Mouse (Mus musculus) granulocyte monocyte progenitor cell, adult 5-6 weeks (primary cell): ENCODE measurements around the gene Kif1b. TPM values are rescaled to one million over a fixed set of nuclear protein-coding genes. Genes with fewer than 3 reads are reported as not detected.
"Not testable (repeated sequence)": the region's sequence is repeated elsewhere in the genome, so short reads cannot be mapped to it uniquely, and the experiment has no call there.

ENCODE experiments used
- ATAC-seq: replicated peaks from 2 replicates; pipeline ENCODE4 v1.8.0; 2016; ENCODE audit warnings: mild to moderate bottlenecking, moderate TSS enrichment, inconsistent platforms; ENCODE audit not compliant: poor library complexity, severe bottlenecking
- total RNA-seq, 2 experiments: library from RNA; stranded (forward) in 1 of 2; stranded (reverse) in 1 of 2; fragments of 200-712, 200-1000 nt in 1 of 2; fragments of >200 nt in 1 of 2; fragmentation: Nextera tagmentation in 1 of 2; gene quantifications; 2 replicates each; pipeline ENCODE4 v1.2.3; 2014 to 2017

Gene Kif1b
- total RNA-seq, 2 experiments from 2014 or later, result 24.2 to 26.3 TPM

DNA sequence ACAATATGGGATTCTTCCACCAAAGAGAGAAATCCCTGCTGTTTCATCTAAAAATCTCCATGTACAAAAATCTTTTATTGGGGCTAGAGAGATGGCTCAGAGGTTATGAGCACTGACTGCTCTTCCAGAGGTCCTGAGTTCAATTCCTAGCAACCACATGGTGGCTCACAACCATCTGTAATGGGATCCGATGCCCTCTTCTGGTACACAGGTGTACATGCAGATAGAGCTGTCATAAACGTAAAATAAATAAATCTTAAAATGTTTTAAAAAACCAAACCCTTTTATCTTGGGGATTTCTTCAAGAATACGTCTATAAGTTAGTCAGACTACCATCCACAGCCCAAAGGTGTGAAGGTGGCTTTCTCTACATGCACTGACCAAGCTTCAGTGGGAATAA, 78.8 kb downstream of the Kif1b start:
- ATAC-seq, result not testable (repeated sequence)

DNA sequence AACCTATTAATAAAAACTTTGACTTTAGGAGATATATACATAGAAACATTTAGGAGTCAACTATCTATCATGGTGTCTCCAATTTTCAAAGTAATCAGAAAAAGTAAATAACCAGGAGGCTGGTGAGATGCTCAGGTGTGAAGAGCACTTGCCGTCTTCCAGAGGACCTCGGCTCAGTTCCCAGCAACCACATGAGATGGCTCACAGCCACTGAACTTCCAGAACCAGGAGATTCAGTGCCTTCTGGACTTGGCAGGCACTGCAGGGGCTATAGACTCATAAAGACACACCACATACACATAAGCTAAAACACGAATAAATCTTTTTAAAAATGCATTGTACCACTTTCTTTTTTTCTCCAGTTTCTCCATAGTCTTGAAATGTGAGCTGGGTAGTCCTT, 79.2 kb downstream of the Kif1b start:
- ATAC-seq, result no peak

DNA sequence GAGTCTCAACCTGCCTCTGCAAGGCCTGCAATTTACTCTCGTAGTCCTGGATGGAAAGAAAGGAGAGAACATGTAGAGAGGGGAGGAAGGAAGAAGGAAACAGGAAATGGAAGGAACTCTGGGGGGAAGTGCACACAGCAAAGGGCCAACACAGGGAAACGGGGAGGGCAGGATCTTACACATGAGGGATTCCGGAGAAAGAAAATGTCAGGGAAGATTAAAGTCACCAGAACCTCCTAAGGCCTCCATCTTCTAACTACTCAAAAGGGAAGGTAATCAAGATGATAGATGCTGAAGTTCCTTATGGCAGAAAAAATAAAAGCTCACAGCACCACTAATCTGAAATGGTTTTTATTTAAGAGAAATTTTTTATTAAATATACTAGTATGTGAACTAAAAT, 81.2 kb downstream of the Kif1b start:
- no peak for ATAC-seq

DNA sequence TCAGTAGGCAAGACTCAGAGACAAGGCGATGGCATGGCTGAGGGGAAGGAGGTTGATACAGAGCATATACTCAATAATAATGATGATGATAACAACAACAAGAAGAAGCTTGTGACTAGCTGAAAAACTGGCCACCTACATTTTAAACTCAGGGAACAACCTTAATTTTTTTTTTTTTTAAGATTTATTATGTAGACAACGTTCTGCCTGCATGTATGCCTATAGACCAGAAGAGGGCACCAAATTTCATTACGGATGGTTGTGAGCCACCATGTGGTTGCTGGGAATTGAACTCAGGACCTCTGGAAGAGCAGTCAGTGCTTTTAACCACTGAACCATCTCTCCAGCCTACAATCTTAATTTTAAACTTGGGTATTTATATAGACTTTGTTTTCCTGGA, 84.0 kb downstream of the Kif1b start:
- no peak for ATAC-seq

DNA sequence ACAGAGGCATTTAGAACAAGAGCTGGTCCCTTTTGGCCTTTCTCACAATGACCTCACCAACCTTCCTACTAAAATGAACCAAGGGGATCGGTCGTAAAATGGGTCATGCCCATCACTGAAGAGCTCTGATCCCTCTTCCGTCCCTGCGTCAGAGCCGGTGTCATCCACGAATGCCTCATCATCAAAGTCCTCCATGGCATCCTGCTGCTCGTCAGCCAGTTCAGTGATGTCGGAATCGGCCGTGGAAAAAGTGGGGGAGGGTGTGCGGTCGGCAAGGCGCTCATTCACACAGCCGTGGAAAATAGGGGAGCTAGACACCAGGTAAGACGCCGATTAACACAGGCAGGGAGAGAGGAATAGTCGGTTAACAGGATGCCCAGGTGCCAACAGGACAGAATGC, 87.0 kb downstream of the Kif1b start:
- no peak for ATAC-seq

DNA sequence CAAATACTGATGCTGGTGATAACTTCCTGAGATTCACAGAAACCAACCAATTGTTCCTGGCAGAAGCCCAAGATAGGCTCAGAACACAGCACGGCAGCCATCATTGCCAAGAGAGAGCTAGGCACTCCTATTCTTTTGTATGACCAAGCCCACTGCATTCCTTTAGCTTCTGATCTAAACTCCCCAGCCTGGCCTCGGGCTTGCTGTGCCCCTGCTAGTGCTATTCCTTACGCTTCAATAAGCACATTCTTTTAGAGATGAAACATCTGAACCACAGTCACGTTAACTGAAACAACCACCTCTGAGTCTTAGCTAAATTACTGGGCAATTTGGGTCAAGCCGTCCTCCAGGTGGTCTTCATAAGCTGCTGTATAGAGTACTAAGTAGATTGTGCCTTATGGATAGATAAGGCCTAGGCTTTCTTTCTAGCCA, 87.4 kb downstream of the Kif1b start:
- ATAC-seq, result no peak

DNA sequence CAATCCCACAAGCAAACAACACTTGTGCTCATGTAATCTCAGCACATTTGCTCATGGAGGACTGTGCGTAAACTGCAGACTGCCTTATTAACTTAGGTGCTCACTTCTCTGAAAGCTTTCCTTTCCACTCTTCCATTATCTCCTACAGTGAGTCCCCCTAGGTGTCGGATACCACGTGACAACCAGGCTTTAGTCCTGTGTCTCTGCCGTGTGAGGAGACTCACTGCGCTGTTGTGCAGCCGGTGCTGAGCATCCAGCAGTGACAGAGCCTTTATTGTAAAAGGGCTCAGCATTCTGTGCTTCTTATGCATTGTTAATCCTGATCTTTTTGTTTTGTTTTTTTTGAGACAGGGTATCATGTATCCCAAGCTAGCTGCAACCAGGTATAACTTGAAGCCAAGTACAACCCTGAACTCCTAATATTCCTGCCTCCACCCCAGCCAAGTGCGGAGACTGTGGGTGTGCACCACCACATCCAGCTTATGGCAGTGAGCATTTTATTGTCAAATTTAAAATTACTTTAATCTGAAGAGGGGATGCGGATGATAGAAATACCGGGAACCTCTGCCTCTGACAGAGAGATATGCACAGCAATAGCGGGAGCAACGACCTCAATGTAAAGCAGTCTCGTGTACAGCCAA, 88.0 kb downstream of the Kif1b start:
- ATAC-seq, result no peak

DNA sequence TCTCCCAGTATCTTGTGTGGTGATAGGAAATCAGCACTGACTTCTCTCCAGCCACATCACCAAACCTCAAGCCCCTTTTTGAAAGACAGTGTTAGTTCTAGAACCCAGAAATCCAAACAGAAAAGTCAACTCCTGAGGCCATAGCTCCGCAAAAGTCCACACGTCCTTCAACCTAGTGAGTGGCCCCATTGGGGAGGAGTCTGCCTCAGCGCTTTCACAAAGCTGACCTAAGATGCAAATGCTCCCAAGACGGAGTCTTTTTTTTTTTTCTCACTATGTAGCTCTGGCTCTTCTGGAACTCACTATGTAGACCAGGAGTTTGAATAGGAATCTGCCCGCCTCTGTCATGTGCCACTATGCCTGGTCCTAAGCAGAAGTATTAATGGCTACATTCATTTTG, 89.0 kb downstream of the Kif1b start:
- no peak for ATAC-seq

DNA sequence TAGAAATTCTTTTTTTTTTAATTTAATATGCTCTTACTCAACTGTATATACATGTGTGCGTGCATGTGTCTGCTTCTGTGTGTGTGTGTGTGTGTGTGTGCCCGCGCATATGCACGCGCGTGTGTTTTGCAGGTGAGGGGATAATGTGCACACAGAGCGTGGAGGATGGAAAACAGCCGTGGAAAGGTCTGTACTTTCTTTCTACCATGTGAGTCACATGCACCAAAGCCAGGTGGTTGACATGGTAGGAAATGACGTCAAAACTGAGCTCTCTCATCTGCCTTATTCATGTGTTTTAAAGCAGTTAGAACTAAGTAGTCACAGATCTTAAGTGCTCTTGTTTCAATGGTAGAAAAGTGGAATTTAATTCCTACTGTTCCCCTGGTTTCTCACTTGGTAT, 91.5 kb downstream of the Kif1b start:
- no peak for ATAC-seq

DNA sequence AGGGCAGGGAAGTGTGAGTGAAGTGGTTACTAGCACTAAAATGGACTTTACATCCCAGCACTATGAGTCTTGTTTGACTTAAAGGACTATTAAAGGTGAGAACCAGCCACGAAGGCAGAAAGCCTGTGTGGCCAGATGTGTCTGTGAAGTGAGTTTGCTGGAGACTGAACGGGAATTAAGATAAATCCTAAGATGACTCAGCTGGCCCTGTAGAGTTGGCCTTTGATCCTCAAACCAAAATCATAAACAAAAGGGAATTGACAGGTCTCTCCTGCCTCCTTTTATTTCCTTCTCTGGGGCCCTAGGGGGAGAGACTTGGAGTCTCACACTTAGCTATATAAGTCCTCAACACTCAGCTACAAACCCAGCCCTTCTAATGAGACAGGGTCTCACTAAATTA, 92.1 kb downstream of the Kif1b start:
- no peak for ATAC-seq

DNA sequence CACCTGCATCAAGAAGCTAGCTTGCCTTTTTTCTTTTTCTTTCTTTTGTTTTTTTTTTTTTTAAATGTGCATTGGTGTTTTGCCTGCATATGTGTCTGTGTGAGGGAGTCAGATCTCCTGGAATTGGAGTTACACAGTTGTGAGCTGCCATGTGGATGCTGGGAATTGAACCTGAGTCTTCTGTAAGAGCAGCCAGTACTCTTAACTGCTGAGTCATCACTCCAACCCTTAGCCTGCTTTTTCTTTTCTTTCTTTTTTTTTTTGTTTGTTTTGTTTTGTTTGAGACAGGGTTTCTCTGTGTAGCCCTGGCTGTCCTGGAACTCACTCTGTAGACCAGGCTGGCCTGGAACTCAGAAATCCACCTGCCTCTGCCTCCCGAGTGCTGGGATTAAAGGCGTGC, 93.0 kb downstream of the Kif1b start:
- ATAC-seq, result not testable (repeated sequence)

DNA sequence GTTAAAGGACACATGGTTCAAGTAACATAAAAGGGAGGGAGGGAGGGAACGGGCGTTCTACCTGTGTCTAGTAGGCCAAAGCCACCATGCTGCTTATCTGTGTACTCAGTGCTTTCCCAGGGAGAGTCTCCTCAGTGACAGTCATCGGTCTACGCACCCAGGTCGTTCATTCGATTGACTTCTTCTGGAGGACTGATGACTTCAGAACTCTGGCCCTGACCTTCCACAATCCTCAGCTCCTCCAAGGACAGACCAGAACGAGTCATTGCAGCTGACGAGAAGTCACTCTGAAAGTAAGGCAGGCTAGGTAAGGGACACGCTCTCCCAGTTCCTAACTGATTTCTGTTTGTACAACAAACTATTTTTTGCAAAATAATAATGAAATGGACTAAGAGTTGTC, 94.0 kb downstream of the Kif1b start:
- no peak for ATAC-seq

DNA sequence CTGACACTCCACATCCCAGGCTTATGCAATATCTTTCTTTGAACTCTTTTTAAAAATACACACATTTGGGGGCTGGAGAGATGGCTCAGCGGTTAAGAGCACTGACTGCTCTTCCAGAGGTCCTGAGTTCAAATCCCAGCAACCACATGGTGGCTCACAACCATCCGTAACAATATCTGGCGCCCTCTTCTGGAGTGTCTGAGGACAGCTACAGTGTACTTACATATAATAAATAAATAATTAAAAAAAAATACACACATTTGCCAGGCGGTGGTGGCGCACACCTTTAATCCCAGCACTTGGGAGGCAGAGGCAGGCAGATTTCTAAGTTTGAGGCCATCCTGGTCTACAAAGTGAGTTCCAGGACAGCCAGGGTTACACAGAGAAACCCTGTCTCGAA, 96.1 kb downstream of the Kif1b start:
- ATAC-seq, result not testable (repeated sequence)

DNA sequence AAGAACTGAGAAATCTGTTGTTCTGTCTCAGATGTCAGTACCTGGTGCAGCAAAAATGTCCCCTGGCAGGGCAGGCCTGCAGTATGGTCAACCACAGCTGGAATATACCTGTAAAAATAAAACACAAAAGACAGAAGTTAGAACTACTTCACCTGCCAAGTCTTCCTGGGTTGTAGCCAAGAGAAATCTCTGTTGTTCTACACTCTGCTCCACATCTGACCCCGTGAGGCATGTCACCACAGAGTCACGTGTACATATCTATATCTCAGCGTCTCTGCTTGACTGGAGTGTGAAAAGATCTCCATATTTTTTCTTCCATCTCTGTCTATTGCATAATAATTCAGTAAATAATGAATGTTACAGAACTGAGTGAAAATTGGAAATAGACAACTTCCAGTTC, 105.0 kb downstream of the Kif1b start:
- ATAC-seq, result no peak

DNA sequence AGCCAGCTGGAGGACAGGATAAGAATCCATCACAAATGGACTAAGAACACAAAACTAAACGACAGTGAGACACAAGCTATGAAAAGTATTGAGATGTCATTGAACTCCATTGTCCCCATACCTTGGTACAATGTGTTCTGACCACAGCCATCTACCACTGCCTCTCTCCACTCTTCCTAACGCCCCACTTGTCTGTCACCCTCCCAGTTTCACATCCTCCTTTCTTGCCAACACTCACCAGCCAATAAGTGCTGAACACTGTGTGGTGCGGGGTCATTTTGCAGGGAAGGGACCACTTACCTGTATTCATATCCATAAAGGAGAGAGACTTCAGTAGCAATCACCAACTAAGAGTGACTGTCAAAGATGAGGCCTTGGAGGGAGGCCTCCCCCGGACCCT, 106.4 kb downstream of the Kif1b start:
- ATAC-seq, result peak; percentile 98

DNA sequence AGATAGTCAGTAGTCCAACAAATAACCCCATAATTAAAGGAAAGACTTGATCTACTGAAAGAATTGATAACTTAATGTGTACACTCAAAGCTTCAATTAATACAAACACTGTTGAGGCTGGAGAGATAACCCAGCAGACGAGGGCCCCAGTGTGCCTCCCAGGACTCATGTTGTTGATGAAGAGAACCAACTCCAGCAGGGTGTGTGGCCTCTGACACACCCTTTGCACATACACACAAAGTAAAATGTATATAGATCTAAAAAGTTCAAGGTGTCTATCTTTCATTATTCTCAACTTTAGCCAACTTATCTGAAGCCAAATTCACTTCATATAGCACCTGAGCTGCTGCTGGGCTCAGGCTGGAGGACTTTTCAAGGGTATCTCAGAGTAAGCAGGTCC, 110.3 kb downstream of the Kif1b start:
- no peak for ATAC-seq

DNA sequence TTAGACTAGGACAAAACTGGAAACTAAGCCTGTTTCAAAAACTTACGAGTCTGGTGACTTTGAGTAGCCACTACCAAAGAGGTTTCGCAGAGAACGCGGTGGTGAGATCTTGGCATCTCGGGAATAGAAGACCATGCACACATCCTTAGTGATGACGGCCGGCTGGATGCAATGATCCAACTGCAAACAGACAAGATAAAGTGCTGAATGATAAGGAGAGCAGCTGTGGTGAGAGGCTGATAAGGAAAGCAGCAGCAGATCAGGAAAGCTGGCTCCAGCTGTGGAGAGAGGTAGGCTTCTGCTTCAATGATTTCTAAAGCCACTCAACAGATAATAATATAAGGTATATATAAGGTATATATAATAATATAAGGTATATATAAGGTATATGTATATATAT, 116.4 kb downstream of the Kif1b start:
- no peak for ATAC-seq

DNA sequence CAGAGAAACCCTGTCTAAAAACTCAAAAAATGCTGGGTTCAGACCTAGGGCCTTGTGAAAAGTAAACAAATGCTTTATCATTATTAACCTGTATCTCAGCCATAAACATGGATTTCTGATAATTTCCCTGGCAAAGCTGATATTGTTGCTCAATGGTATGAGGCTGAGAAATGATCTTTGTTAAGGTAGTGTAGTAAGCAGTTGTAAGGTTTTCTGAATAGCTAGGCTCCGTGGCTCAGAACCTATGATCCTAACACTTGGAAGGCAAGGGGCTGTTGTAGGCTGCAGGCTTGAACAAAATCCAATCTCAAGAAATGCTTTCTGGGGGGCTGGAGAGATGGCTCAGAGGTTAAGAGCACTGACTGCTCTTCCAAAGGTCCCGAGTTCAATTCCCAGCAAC, 118.9 kb downstream of the Kif1b start:
- ATAC-seq, result no peak

DNA sequence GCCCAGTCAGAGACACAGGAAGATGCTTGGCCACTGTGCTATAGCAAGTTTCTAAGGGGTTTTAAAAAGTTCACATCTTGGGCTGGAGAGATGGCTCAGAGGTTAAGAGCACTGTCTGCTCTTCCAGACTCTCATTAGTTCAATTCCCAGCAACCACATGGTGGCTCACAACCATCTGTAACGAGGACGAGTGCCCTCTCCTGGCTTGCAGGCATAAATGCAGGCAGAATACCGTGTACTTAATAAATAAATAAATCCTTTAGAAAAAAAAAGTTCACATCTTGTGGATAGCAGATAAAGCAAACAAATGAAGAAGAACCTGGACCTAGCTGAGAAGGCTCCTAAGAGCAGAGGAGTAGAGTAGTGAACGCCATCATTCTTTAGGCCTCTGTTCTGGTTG, 124.7 kb downstream of the Kif1b start:
- ATAC-seq, result no peak

DNA sequence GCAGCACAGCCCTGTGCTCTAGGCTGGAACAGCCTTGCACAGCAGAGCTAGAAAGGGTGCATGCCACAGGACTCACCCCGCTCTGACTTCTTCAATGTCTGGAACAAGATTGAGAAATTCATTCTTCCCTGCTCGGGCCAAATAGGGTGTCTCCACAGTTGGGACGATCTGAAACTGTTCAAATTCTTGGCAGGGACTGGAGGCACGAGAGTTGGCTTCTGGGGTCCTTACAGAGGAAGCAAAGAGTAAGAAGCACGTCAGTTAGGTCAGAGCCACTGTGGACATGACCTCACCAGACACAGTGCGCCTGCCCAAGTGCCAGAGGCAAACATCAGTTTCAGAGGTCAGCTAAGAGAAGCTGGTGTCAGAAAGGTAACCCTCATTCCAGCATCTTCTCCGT, 125.3 kb downstream of the Kif1b start:
- ATAC-seq, result peak; percentile 65

DNA sequence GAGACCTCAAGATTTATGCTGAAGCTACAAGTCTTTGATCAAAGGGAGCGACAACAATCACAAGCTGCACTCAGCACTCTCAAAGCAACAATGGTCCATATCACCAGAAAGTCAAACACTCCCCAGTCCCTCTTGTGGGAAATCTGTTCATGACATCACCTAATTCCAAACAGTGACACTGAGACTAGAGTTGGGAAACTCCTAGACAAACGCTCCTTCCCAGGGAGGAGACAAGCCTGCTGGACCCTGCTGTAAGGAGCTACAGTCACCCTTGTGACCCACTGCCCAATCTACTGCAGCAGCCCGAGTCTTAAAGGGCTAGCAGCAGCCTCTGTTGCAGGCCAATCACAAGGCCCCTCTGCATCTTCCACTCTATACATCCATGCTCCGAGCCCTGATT, 127.9 kb downstream of the Kif1b start:
- no peak for ATAC-seq

DNA sequence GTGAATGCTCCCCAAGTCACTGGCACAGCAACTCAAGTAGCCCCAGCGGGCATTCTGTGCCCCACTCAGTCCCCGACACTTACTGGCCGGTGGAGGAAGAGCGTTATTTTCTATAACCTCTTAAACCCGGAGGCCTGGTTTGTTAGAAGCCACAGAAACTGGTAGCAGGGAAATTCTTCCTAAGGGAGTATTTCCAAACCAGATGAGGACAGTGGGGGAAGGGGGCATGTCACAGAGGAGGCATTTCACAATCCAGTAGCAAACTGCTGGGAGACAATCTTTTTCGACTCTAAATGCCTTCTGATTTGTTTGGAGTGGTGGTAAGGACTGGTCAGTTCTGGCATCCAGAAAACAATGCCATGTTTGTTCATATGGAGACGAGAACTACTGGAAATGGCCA, 128.3 kb downstream of the Kif1b start:
- ATAC-seq, result peak; percentile 70

DNA sequence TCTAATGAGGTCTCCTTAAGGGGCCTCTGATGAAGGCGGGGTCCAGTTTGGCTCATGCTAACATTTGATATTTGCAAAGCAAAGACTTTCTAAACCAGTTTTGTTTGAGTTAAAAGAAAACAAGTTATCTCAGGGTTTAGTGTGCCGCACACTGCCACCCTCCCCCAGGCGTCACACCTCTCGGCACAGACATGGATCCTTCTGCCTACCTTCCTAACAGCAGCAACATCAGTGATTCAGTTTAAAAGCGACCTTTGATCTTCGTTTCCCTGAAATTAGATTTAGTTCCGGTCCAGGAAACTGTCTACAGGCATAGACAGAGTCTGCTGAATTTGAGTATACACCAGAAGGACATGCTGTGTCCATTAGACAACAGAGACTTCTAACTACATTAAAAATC, 129.2 kb downstream of the Kif1b start:
- no peak for ATAC-seq
